Mouse (Mus musculus) spleen, adult 2 months (tissue): Measurements from ENCODE around the gene Trim41. TPM values are rescaled to one million over a fixed set of nuclear protein-coding genes. Genes with fewer than 3 reads are reported as not detected.

Experiments used
- DNase-seq, 2 experiments: peaks; one replicate each; pipeline versions ENCODE4 v3.0.0 to v3.0.0-alpha.2; 2012 to 2021; ENCODE audit warnings: low spot score in 2 of 2, low read depth in 1 of 2
- H3K27ac ChIP-seq: fragments of 200-500 bp; 2 replicates; pipeline ENCODE4 v1.5.1; 2012; ENCODE audit warnings: low read length, inconsistent platforms; ENCODE audit not compliant: insufficient read depth
- H3K27me3 ChIP-seq: fragments of 200-500 bp; 2 replicates; pipeline ENCODE4 v1.6.1; 2012; ENCODE audit warnings: mild to moderate bottlenecking, moderate library complexity, low read length, inconsistent platforms; ENCODE audit not compliant: control insufficient read depth, insufficient read depth
- H3K36me3 ChIP-seq: fragments of 200-500 bp; 2 replicates; pipeline ENCODE4 v1.6.1; 2012; ENCODE audit warnings: mild to moderate bottlenecking, low read length, inconsistent platforms; ENCODE audit not compliant: control insufficient read depth, insufficient read depth
- H3K4me1 ChIP-seq: fragments of 200-500 bp; 2 replicates; pipeline ENCODE4 v1.6.1; 2011; ENCODE audit warnings: inconsistent platforms; ENCODE audit not compliant: control insufficient read depth, insufficient read depth, insufficient read length
- H3K4me3 ChIP-seq: fragments of 200-500 bp; 2 replicates; pipeline ENCODE4 v1.5.1; 2011; ENCODE audit warnings: mild to moderate bottlenecking, inconsistent platforms; ENCODE audit not compliant: insufficient read depth, insufficient read length; ENCODE audit errors: extremely low read depth
- CTCF ChIP-seq: fragments of 200-500 bp; IDR thresholded peaks from 2 replicates; pipeline ENCODE4 v1.5.1; 2011; ENCODE audit warnings: mild to moderate bottlenecking, inconsistent platforms; ENCODE audit not compliant: insufficient read depth, insufficient read length, insufficient replicate concordance; ENCODE audit errors: extremely low read depth
- POLR2A ChIP-seq: fragments of 200-500 bp; IDR thresholded peaks from 2 replicates; pipeline ENCODE4 v1.6.1; 2011; ENCODE audit warnings: low read depth, low read length, inconsistent platforms
- WGBS: fragments of 180-500 bp; shearing (Covaris S2); methylation state at CpG from one replicate; pipeline ENCODE4 v1.1.7; 2018; 5-methylcytosine and 5-hydroxymethylcytosine counted together
- polyA plus RNA-seq: library from polyadenylated mRNA; depleted of rRNA; stranded (reverse); fragments of >200 nt; gene quantifications from 2 replicates; pipeline ENCODE4 v1.2.3, GENCODE M21; 2012

The Trim41 gene
- polyA plus RNA-seq, 1 experiment, result 24.7 TPM

DNA sequence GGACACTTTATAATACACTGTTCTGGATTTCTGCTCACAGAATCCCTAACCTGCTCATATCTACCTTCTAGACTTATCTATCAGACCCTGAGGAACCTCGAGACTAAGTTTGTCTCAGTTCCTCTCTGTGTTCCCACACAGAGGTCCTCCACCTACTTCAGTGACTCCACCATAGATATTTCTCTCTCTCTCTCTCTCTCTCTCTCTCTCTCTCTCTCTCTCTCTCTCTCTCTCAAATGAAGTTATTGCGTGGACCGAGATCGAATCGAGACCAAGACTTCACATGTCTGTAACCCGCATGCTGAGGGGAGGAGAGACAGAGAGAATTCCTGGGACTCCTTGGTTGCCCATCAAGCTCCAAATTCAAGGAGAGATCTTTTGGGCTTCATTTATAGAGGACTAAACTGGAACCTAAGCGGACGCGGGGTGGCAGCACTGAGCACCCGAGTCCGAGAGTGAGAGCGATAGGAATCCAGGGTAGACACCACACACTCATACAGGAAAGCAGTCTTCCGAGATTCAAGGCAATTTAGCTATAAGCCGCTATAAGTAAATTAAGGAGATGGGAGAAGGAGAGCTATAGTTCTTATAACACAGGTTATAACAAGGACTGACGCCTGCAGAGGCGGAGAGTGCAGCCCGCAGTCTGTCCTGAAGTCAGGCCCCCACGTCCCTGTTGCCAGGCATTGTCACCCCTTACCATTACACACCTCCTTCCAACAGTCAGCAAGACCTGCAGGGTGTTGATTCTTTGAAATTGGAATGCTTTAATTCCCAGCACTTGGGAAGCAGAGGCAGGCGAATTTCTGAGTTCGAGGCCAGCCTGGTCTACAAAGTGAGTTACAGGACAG, 27.0 kb downstream of the Trim41 start:
- no peaks in the 10 kb centered on the region for H3K27me3 ChIP-seq
- no peak overlapping the region for H3K4me3 ChIP-seq
- peak; percentile 63 to 80 for DNase-seq
- H3K4me1 ChIP-seq, result no peaks in the 10 kb centered on the region
- 26% methylated on average over 20 of the region's 20 CpGs for WGBS
- H3K36me3 ChIP-seq, result no peaks in the 10 kb centered on the region
- H3K27ac ChIP-seq, result no peak overlapping the region
- TF ChIP-seq POLR2A (no peak), CTCF (peak; percentile 87; the same call in 1 of the 2 replicates)

DNA sequence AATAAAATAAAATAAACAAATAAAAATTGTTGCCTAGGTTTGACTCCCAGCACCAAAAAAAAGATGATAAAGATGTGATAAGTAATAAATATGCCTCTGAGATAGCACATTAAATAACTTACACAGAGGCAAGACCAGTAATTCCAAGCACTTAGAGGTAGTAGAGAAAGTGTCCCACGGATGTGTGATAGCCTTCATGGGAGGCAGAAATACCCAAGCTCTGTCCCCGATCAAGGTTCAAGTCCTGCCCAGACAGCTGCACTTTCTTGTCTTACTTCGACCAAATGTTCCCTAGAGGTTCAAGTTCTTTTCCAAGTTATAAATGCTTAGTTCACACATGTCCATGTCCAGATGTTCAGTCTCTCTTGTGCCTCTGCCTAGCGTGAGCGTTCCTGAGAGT, 27.9 kb downstream of the Trim41 start:
- H3K27me3 ChIP-seq, result no peaks in the 10 kb centered on the region
- H3K4me3 ChIP-seq, result no peak overlapping the region
- H3K4me1 ChIP-seq, result no peaks in the 10 kb centered on the region
- H3K27ac ChIP-seq, result no peak overlapping the region
- TF ChIP-seq CTCF, result no peak
- TF ChIP-seq POLR2A, result no peak
- DNase-seq, result no peak
- no peaks in the 10 kb centered on the region for H3K36me3 ChIP-seq
- WGBS, result 92% methylated on average over 5 of the region's 5 CpGs

DNA sequence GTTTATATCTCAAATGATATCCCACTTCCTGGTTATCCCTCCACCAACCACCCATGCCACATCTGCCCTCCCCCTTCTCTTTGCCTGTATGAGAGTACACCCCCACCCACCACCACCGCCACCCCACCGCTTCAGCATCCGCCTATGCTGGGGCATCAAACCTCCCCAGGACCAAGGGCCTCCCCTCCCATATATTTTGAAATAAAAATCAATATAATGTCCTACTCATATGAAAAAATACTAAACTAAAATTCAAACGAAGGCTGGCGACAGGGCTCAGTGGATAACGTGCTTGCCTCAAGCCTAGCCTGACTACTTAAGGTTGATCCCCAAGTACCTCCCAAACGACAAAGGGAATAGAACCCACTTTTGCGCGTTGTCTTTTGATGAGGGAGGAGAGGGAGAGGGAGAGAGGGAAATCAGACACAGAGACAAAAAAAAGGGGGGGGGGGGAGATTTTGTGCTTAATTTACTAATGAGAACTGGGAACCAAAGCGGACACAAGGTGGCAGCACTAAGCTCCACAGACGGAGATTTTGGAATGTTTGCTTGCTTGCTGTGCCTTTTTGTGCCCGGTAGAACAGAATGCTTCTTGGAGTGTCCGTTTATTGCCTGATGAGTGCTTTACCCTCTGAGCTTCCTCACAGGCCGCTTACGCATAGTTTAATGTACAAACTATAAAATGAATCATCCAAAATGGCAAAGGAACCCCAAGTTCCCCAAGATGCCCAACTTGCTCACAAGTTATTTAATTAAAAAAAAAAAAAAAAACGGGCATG, 28.7 kb downstream of the Trim41 start:
- peak overlapping the region; percentile 63 for H3K4me3 ChIP-seq
- no peaks in the 10 kb centered on the region for H3K4me1 ChIP-seq
- WGBS, result 1% methylated on average over 16 of the region's 16 CpGs
- no peak for TF ChIP-seq POLR2A
- peak; percentile 43; the same call in 1 of the 2 replicates for TF ChIP-seq CTCF
- H3K27ac ChIP-seq, result peak overlapping the region; percentile 74
- H3K27me3 ChIP-seq, result no peaks in the 10 kb centered on the region
- peak; percentile 77 to 83 for DNase-seq
- no peaks in the 10 kb centered on the region for H3K36me3 ChIP-seq

DNA sequence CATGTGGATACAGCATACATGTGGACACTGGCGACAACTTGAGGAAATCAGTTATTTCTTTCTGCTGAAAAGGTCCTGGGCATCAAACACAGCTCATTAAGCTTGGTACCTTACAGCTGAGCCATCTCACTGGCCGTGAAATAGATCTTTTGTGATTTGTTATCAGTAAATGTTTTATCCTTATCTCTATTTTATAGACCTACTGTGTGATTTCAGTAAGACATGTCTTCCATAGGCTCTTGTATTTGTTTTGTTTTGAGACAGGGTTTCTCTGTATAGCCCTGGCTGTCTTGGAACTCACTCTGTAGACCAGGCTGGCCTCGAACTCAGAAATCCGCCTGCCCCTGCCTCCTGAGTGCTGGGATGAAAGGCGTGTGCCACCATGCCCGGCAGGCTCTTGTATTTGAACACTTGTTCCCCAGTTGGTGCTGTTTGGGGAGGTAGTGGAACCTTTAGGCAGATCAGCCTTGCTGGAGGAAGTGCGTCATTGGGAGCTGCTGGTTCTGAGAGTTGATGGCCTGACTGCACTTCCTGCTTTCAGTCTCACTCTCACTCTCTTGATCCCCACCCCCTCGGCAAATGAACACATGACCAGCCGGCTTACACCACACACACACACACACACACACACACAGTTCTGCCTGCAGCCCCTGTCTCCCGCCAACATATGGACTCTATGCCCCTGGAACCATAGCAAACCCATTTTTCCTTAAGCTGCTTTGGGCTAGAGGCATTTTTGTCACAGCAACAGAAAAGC, 29.5 kb downstream of the Trim41 start:
- H3K27me3 ChIP-seq, result no peaks in the 10 kb centered on the region
- WGBS, result 33% methylated on average over 10 of the region's 10 CpGs
- H3K4me3 ChIP-seq, result peak overlapping the region; percentile 63
- TF ChIP-seq CTCF, result no peak
- TF ChIP-seq POLR2A, result no peak
- no peaks in the 10 kb centered on the region for H3K36me3 ChIP-seq
- H3K27ac ChIP-seq, result peak overlapping the region; percentile 74
- DNase-seq, result peak; percentile 78 to 96
- H3K4me1 ChIP-seq, result no peaks in the 10 kb centered on the region

DNA sequence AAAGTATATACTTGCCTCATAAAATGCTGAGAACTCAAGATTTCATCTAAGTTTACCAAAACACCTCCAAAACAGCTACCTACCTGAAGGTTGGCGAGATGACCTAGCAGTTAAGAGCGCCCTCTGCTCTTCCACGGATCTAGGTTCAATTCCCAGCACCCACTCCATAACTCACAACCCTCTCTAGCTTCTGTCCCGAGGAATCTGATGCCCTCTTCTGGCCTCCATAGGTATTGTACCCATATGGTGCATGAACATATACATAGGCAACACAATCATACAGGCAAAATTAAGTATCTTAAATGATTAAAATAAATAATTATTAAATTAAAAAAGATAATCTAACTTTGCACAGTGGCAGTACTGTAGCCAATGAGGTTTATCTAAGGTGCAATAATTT, 34.9 kb downstream of the Trim41 start:
- no peak for DNase-seq
- no peak overlapping the region for H3K4me3 ChIP-seq
- H3K27me3 ChIP-seq, result no peaks in the 10 kb centered on the region
- no peak overlapping the region for H3K27ac ChIP-seq
- TF ChIP-seq CTCF (no peak), POLR2A (no peak)
- no peaks in the 10 kb centered on the region for H3K36me3 ChIP-seq
- H3K4me1 ChIP-seq, result no peaks in the 10 kb centered on the region
- WGBS, result 89% methylated on average over 4 of the region's 4 CpGs

DNA sequence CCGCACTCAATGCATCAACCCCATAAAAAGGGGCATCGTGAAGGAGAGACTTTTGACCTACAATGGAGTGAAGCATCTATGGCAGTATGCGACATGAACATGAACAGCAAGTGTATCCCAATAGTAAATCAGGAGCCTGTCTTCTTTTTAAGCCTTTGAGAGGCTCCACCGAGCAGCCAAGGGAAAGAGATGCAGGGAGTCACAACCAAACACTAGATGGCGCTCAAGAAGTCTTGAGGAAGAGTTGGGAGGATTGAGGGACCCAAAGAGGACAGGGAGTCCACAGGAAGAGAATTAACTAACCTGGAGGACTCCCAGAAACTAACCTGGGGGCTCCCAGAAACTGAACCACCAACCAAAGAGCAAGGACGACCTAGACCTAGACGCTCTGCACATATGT, 37.7 kb downstream of the Trim41 start:
- Histone ChIP-seq H3K27ac (no peak overlapping the region), H3K36me3 (no peaks in the 10 kb centered on the region), H3K4me3 (no peak overlapping the region), H3K27me3 (no peaks in the 10 kb centered on the region), H3K4me1 (no peaks in the 10 kb centered on the region)
- peak; percentile 40 to 46 for DNase-seq
- WGBS, result 36% methylated on average over 7 of the region's 7 CpGs
- TF ChIP-seq POLR2A (no peak), CTCF (peak; percentile 49; the same call in 1 of the 2 replicates)
